Mouse (Mus musculus): ENCODE measurements at regions not wholly inside any gene's neighbourhood (a gene's known extent, or its start where the extent isn't known, plus 50 kb on each side); places are given as distances from the start of the nearest gene placed in this dataset.

- TF ChIP-seq POLR2A (IDR thresholded peaks at IDR 0.05; ENCODE audit: low read depth, low read length) (no peak), CTCF (IDR thresholded peaks at IDR 0.05; ENCODE audit: extremely low read depth, insufficient read depth, insufficient read length, insufficient replicate concordance) (no peak)
Measured at GRCm38 (mm10) chr8:112333171-112333570, 236.7 kb upstream of the Cntnap4 start.

All from spleen, adult 2 months (tissue).